Mouse (Mus musculus) E14TG2a.4 (cell line): Measurements from ENCODE around the gene Nfe2l1.

ENCODE experiments used
- H3K27me3 ChIP-seq: 2 replicates; pipeline ENCODE4 v1.6.1; 2014; ENCODE audit warnings: low read length, control low read depth; ENCODE audit not compliant: insufficient read depth
- H3K36me3 ChIP-seq: 2 replicates; pipeline ENCODE4 v1.6.1; 2014; ENCODE audit warnings: low read length, control low read depth; ENCODE audit not compliant: insufficient read depth
- H3K4me1 ChIP-seq: replicated peaks from 2 replicates; pipeline ENCODE4 v1.6.1; 2014; ENCODE audit warnings: low read depth, low read length, control low read depth
- H3K4me3 ChIP-seq: replicated peaks from 2 replicates; pipeline ENCODE4 v1.5.1; 2014; ENCODE audit warnings: mild to moderate bottlenecking, low read length
- H3K9me3 ChIP-seq: 2 replicates; pipeline ENCODE4 v1.6.1; 2014; ENCODE audit warnings: low read length, control low read depth
- CTCF ChIP-seq: conservative IDR thresholded peaks from 2 replicates; pipeline ENCODE4 v1.5.1; 2014; ENCODE audit warnings: low read length
- NANOG ChIP-seq: IDR thresholded peaks from 2 replicates; pipeline ENCODE4 v1.6.1; 2014; ENCODE audit warnings: borderline replicate concordance, low read length, mixed read lengths
- POU5F1 ChIP-seq: IDR thresholded peaks from 2 replicates; pipeline ENCODE4 v1.6.1; 2014; ENCODE audit warnings: low read length, borderline replicate concordance

Gene Nfe2l1

DNA sequence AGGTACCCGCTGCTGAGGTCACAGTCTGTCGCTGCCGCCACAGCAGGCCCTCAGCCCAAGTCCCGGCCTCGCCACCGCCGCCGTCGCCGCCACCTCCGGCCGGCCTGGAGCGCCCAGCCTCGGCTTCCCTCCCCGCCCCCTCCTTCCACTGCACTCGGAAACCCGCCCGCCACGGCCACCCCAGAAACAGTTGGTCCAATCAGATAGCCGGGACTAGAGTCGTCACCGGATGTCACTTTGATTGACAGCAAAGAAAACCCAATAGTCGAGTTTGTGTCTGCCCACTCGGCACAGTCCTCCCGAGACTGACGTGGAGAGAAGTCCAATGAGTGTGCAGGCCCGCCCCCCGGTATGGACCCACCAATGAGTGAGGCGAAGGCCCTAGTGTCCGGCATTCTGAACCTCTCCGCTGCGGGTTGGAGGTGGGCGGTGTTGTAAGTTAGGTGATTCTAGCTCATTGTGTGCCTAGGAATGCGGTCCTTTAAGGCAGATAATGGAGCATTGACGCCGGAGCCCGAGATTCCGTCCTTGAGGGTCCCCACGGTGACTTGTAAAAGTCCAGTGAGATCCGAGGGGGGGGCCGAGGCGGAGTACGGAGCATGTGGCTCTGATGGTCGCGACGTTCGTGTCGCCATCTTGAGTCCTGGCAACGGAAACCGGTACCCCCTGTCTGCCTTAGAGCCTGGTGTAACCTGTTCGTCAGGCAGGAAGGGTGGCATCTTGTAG, at the start of gene Nfe2l1:
TSS of gene Nfe2l1 (minus strand) at position 156 of the 726 bp plus-strand sequence.
- H3K4me1 ChIP-seq: peaks cover 70% of the 10 kb centered on the region
- H3K4me3 ChIP-seq: peak within 1 kb of the TSS; percentile 95
- H3K9me3 ChIP-seq: no peaks in the 10 kb centered on the region
- TF ChIP-seq POU5F1 (no peak), NANOG (peak; percentile 17; the same call in 1 of the 2 replicates)
- H3K27me3 ChIP-seq: no peaks in the 10 kb centered on the region
- peaks cover 33% of the 10 kb centered on the region for H3K36me3 ChIP-seq

DNA sequence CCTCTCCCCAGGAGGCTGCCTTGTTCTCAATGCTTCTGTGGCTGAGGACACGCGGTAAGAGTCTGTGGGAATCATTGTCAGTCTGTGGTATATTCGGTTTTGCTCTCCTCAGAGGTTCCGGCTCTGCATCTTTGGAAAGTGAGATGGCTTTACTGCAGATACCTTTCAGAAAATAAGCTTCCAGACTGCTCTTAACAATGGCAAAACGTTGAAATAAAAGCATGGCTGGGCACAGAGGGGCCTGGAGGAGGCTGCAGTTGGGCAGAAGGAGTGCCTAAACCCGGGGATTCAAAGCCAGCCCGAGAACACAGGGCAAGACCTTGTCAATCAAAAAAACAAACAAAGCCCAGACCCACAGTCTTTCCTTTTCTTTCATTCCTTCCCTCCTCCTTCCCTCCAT, 49.6 kb upstream of the Nfe2l1 start:
- Histone ChIP-seq H3K4me1 (peaks cover 38% of the 10 kb centered on the region), H3K36me3 (no peaks in the 10 kb centered on the region), H3K27me3 (peaks cover 56% of the 10 kb centered on the region), H3K9me3 (peaks cover 8% of the 10 kb centered on the region; the same call in 1 of the 2 replicates), H3K4me3 (no peak overlapping the region)
- TF ChIP-seq CTCF: no peak
- TF ChIP-seq NANOG: no peak
- TF ChIP-seq POU5F1: no peak

DNA sequence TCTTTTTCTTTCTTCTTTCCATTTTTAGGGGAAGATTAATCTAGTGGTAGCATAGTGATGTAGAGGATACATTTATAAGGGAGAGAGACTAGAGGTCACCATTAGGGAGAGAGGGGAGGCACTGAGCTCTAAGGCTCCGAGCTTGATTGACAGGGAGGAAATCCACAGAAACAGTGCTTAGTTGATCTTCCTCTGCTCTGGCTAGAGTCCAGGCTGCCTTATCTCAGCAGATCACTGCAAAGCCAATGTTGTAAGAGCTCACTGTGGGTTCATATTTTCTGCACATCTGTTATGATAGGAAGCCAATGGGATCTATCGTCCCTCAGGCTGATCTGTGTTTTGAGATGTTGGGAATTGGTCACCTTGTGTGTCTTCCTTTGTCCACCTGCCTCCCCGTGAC, 48.9 kb upstream of the Nfe2l1 start:
- Histone ChIP-seq H3K9me3 (0 out of 2 replicates have a peak, but pooled peaks cover 5% of the 10 kb centered on the region), H3K27me3 (peaks cover 62% of the 10 kb centered on the region), H3K36me3 (no peaks in the 10 kb centered on the region), H3K4me1 (peaks cover 39% of the 10 kb centered on the region), H3K4me3 (no peak overlapping the region)
- no peak for TF ChIP-seq POU5F1
- no peak for TF ChIP-seq CTCF
- no peak for TF ChIP-seq NANOG

DNA sequence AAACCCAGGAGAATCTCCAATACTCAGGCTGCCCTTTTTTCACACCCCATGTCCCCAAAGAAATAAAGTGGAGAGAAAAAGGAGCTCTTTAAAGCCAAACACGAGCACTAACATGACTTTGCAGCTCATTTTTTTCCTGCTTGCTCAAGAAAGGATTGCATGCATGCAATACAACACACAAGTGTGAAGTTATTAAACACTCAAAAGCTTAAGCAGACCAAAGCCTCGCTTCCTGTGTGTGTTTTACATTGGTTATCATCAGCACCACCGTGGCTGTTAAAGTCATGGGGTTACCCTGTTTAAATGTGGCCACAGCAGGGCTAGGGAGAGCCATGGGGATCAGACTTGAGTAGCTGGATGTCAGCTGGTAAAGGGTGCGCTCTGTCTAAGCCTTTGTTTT, 47.3 kb upstream of the Nfe2l1 start:
- Histone ChIP-seq H3K36me3 (no peaks in the 10 kb centered on the region), H3K9me3 (no peaks in the 10 kb centered on the region), H3K27me3 (peaks cover 72% of the 10 kb centered on the region), H3K4me3 (no peak overlapping the region), H3K4me1 (peaks cover 44% of the 10 kb centered on the region)
- no peak for TF ChIP-seq POU5F1
- no peak for TF ChIP-seq CTCF
- TF ChIP-seq NANOG: no peak

GRCm38 (mm10) chr11:96876300-96877040, 46.7 kb upstream of the Nfe2l1 start:
- H3K4me3 ChIP-seq: 0 out of 2 replicates have a peak overlapping the region, but pooled peaks have one; percentile 43
- H3K4me1 ChIP-seq: peaks cover 49% of the 10 kb centered on the region
- peaks cover 73% of the 10 kb centered on the region for H3K27me3 ChIP-seq
- no peaks in the 10 kb centered on the region for H3K9me3 ChIP-seq
- H3K36me3 ChIP-seq: no peaks in the 10 kb centered on the region
- no peak for TF ChIP-seq CTCF
- TF ChIP-seq POU5F1: no peak
- TF ChIP-seq NANOG: no peak

GRCm38 (mm10) chr11:96875745-96876144, 46.0 kb upstream of the Nfe2l1 start:
- peaks cover 50% of the 10 kb centered on the region for H3K4me1 ChIP-seq
- TF ChIP-seq CTCF (no peak), POU5F1 (no peak), NANOG (no peak)
- no peaks in the 10 kb centered on the region for H3K9me3 ChIP-seq
- H3K4me3 ChIP-seq: peak overlapping the region; percentile 72
- H3K36me3 ChIP-seq: no peaks in the 10 kb centered on the region
- H3K27me3 ChIP-seq: peaks cover 75% of the 10 kb centered on the region

DNA sequence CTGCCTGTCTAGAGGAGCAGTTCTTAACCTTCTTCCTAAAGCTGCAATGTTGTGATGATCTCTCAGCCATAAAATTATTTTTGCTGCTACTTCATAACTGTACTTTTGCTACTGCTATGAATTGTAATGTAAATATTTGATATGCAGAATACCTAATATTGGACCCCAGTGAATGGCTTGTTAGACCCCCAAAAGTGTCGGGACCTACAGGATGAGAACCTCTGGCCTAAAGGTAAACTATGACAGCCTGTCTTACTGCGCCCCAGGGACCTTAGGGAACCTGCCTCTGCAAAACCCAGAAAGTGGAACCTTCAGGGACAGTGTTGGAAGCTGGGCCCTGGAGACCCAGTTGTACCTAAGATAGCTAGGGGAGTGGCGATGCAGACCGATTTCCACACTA, 45.5 kb upstream of the Nfe2l1 start:
- Histone ChIP-seq H3K36me3 (no peaks in the 10 kb centered on the region), H3K9me3 (no peaks in the 10 kb centered on the region), H3K27me3 (peaks cover 71% of the 10 kb centered on the region), H3K4me3 (peak overlapping the region; percentile 72), H3K4me1 (peaks cover 50% of the 10 kb centered on the region)
- TF ChIP-seq POU5F1 (no peak), CTCF (no peak), NANOG (no peak)

DNA sequence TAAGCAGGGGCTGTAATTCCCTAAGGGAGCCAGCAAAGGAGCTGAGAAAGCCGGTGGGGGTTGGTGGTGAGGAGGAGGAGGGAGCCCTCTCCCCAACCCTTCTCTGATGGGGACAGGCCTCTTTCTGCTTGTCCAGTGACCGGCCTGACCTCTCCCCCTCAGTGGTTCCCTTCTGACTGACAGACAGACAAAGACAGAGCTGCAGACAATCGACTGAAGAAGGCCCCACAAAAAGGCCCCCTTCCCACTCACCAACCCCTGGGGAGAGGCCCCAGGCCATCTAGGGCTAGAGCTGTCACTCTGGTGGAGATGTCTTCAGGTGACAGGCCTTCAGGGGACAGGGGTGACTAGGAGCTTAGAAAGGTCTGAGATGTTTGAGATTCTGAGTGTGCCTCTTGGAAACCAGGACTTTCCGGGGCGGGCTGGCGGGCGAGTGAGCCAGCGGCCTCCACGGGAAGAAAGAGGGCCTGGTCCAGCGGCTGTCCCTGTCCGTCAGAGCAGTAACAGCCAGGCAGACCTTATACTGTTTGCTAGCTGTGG, 43.9 kb upstream of the Nfe2l1 start:
- Histone ChIP-seq H3K27me3 (peaks cover 56% of the 10 kb centered on the region), H3K9me3 (no peaks in the 10 kb centered on the region), H3K4me3 (peak overlapping the region; percentile 10; the same call in 1 of the 2 replicates), H3K36me3 (no peaks in the 10 kb centered on the region), H3K4me1 (peaks cover 50% of the 10 kb centered on the region)
- TF ChIP-seq NANOG: no peak
- TF ChIP-seq CTCF: no peak
- TF ChIP-seq POU5F1: no peak
